Mouse (Mus musculus) brain, embryonic 18.5 days (tissue): ENCODE results near the gene Umad1.

Experiments
- DNase-seq: peaks from one replicate; pipeline ENCODE4 v3.0.0-alpha.2; 2012; ENCODE audit warnings: low read depth, low spot score

Umad1 gene

GRCm38 (mm10) chr6:8367675-8368074 is 108.6 kb downstream of the Umad1 start:
- no peak for DNase-seq

DNA sequence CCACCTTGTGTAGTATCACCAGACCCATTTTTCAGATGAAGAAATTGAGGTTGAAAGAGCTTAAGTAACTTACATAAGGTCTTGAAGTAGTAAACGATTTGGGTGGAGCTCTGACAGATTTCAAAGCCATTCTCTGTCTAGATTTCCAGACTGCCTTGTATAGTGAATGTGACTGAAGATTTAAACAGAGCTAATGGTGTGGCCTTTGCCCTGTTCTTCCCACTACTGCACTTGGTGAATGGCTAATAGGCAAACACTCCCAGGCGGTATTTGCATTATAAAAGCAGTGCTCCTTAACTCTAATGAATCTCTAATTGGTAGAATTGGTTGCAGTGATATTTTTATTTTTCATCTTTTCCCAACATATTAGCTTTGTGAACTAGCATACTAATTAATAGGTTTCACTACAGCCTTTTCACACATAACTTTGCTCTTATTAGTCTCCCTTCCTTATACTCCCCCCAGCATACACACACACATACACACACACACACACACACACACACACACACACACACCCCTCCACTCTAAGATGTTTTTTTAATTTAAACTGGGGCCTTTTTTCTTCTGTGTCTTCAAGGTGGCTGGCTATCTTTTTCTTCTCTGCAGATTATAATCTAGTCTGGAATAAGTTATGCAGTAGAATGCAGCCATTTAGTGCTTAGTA is 109.2 kb downstream of the Umad1 start:
- no peak for DNase-seq

- no peak for DNase-seq
Measured at GRCm38 (mm10) chr6:8370624-8371023, 111.5 kb downstream of the Umad1 start.

DNA sequence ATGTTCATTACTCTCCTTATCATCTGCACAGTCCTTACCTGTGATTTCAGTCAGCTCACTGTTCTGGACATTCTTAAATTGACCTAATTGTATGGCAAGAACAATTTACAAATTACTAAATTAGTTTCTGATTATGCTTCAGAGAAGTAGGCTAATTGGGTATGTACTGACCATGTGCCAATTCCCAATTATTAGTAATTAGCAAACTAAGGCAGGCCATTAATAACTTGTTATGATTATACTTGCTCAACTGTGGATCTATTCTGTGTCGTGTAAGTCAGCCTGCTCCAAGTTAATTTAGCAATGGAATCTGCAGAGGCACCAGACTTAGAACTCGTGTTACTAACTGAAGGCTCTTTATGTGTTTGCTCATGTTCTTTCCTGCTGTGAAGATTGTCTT is 114.0 kb downstream of the Umad1 start:
- DNase-seq = no peak

DNA sequence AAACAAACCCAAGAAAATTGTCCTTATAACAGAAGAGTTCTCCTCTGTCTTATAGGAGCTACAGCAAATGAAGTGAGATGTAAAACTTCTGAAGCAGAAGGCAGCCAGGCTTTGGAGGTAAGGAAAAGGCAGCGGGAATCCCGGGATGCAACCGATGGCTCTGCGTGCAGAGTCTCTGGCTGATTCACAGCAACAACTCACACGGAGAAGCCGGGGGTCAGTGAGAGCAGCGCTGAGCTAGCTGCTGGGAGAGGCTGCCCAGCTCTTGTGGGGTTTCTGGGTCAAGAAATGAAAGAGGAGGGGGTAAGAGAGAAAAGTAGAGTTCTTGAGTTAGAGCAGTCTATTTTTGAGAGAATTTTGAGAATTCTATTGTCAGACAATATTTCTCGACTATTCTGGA is 114.8 kb downstream of the Umad1 start:
- DNase-seq = no peak

GRCm38 (mm10) chr6:8374290-8374689 is 115.2 kb downstream of the Umad1 start:
- DNase-seq = no peak

GRCm38 (mm10) chr6:8374712-8375111 is 115.6 kb downstream of the Umad1 start:
- no peak for DNase-seq

DNA sequence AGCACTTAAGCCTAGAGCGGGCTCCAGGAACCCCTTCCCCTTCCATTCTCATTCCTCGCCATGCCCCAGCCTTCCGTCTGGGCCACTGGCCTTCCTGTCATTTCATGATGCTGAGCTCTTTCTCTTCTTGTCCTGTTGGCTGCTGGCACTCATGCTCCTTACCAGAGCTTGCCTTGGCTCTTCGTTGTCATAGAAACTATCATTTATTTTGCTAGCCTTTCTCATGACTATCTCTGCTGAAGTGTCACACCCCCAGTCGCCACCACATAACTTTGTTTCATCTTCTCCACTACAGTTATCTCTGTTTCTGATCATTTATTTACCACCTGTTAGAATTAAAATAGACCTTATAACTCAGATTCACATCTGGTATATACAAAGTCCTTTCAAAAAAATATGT is 117.3 kb downstream of the Umad1 start:
- DNase-seq = no peak

- no peak for DNase-seq
Measured at GRCm38 (mm10) chr6:8377667-8378066, 118.6 kb downstream of the Umad1 start.

- DNase-seq = no peak
Measured at GRCm38 (mm10) chr6:8389307-8389706, 130.2 kb downstream of the Umad1 start.

GRCm38 (mm10) chr6:8390296-8390695 is 131.2 kb downstream of the Umad1 start:
- DNase-seq = no peak

DNA sequence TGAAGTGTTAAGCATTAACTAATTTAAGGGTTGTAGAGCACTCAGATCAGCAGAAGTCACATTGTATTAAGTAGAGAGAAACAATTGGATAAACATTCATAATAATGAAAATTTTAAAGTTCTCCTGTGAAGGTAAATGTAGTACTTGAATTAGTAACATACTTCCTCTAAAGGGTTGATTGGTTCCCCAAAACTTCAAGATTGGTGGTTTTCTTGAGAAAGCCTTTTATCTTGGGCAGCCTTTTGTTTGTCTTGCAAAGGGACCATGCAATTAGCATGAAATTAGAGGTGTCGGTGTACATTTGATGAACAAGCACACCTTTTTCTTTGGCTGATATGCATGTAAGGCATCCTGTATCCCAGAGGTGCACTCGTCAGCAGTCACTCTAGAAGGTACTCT is 131.8 kb downstream of the Umad1 start:
- DNase-seq = no peak

DNA sequence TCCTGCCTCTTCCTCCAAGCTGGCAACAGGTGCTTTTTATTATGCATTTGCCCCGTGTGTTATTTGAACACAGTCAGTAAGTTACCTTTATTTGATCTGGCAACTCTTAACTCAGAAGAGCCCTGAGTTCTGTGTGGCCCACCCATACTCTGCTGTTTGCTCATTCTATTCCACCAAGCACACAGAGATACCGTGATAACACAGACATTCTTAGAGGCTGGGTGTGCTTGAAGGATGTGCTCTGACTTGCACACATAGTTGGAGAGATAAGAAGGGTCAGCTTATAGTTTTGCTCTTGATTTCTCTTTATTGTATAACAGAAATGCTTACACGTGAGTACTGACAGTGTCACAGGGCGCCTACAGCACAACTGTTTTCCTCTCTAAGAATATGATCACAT is 133.9 kb downstream of the Umad1 start:
- no peak for DNase-seq

DNA sequence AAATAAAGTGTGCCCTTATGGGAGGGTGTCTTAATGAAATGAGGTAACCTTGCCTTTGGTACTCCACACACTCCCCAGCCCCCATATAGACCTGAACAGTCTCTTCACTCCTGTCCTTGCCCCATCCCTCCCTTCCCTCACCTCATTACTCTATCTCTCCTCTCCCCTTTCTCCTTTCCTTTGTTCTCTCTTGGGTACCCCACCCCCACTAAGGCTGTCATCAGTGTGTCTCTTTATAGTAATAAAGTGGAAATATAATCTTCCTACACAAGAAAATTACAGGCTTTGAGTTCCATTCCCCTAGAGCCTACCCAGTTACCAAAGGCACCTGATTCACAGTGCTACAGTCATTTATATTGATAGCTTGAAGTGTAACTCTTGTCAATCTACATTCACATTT is 135.0 kb downstream of the Umad1 start:
- no peak for DNase-seq

GRCm38 (mm10) chr6:8395061-8395460 is 136.0 kb downstream of the Umad1 start:
- no peak for DNase-seq

DNA sequence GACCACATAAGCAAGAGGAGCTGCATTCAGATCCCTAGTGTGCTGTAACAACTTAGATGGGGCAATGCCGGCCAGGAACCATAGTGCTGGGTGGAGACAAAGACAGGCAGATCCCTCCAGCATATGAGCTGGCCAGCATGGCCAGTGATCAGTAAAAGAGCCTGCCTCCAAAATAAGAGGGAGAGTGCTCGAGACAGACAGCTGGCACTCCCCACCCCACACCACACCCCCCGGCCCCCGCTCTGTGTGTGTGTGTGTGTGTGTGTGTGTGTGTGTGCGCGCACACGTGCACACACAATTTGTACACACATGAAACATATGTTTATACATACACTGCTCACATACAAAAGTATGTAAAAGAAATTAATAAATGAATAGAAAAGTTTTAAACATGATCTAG is 138.2 kb downstream of the Umad1 start:
- no peak for DNase-seq

DNA sequence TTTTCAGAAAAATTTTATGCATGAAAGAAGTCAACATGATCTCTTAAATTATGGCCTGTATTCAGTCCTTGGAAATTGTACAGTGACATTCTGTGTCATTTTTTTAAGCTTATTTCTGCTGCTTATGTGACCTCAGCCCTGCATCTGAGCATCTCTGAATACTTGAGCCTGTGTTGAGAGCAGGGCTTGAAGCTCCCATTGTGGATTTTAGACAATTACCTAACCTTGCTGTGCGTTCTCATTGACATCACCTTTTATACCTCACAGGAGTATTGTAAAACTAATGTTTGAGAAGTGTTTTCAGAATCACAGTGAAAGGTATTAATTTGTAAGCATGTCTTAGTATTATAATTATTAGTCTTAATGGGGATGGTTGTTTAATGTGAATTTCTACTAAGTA is 140.6 kb downstream of the Umad1 start:
- no peak for DNase-seq

- no peak for DNase-seq
Measured at GRCm38 (mm10) chr6:8403127-8403526, 144.0 kb downstream of the Umad1 start.

DNA sequence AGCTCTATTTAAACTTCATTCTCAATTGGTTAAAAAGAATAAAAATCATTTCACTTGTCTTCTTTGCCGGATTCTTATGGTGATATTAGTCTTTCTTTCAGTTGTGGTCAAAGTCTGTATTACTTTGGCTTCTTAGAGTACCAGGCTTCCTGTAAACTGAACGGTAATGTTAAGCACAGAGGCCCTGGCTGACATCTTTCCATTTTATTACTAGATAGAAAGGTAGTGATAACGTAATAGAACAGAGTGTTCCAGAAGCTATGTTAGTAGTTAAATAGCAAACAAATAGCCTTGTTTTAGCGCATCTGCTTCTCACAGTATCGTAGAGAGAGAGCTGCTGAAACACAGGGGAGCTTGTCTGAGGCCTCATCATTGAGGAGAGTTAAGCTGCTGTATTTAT is 146.8 kb downstream of the Umad1 start:
- DNase-seq = no peak

DNA sequence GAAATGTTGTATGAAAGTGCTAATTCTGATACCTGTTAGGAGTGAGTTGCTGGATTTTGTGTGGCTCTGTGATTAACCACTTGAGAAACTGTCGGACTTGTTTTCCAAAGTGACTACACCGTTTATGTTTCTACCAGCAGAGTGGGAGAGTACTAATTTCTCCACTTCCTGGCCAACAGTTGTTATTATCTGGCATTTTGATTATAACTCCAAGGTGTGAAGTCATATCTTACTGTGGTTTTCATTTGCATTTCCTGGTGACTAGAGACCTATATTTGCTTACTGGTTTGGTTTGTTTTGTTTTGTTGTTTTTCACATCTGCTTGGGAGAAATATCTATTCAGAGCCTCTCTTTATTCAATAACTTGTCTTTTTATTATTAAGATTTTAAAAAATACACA is 149.2 kb downstream of the Umad1 start:
- no peak for DNase-seq

DNA sequence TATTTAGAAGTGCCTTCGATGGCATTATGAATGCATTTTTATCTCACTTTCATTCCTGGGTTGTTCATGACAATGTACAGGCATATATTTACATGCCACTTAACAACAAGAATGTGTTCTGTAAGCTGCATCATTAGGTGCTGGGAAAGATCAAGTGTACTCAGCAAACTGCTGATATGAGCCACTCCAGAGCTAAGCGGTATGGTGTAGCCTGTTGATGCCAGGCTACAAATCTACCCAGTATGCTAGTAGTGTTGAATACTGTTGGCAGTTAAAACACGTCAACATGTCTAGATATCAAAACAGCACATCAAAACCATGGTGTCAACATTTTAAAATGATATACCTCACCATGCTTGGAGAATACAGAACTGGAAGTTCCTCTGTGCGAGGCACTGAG is 150.8 kb downstream of the Umad1 start:
- DNase-seq = no peak

DNA sequence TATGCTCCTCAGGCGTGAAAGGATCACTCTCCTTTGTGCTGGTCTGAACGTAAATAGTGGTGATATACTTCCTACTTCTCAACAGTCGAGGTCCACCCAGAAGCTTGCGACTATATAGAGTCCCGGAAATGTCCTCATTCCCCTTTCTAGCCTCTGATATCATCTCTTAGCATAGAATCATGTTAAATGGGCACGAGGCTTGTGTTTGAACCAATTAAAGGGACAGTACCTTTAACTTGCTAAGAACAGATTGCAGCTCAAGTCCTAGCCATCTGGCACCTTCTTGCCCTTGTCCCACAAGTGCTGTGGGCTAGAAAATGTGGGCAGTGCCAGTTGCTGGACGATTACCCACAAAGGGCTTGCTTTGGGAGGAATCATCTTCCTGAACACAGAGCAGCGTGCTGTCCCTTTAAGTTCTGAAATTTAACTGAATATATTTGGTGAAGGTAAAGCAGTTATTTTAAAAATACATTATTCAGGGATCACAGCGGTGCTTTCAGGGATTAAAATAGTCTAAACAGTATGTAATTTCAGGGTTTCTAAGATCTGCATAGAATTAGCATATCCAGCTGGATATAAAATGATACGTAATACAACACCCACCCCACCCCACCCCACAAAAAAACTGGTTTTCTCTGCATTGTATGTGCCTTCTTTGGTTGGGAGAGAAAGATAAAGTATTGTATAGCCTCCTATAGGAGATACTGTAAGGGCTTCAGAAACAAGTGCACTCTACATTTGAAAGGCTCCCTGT is 153.9 kb downstream of the Umad1 start:
- DNase-seq = no peak

DNA sequence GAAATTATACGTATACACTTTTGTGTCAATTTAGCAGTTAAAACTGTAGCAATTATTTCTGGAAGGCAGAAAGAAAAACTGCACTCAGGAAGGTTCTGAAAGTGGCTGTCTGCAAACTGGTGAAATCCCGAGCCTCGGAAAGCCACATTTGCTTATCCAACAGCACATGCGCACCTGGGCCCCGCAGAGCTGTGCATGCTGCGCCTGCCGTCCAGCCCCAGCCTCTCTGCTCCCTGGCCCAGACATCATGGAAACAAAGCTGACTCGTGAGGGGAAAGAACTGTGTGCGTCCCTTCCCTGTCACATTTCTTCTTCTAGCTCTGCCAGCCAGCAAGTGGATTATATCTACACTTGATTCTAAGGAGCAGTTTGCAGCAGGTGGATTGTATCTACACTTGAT is 154.9 kb downstream of the Umad1 start:
- DNase-seq = no peak

GRCm38 (mm10) chr6:8415823-8416222 is 156.7 kb downstream of the Umad1 start:
- DNase-seq = no peak
